Mouse (Mus musculus): ENCODE data around the gene Col18a1. TPM values are rescaled to one million over a fixed set of nuclear protein-coding genes. Genes with fewer than 3 reads are reported as not detected.

Col18a1 gene
- total RNA-seq, 1 experiment, result 414 TPM

DNA sequence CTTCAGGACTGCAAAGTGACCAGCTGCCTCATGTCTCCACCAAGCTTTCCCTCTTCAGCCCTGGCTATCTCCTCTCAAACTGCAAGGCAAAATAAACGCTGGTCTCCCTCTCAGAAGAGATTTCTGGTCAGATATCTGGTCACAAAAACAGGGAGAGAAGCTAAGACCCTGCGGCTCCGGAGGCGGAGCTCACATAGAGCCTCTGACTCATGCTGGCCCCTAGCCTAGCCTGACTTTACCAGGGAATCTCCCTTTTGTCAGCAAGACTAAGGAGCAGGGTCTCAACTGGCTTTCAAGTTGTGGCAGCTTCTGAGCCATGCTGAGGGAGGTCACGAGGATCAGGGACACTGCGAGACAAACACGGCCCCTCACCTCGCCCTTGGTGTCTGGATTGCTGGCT is 77.0 kb downstream of the Col18a1 start:
- Histone ChIP-seq H3K4me3 (ENCODE audit: insufficient read depth in 1 of 2, low read depth in 1 of 2, low read length in 2 of 2, poor library complexity in 1 of 2, severe bottlenecking in 1 of 2) (no peak overlapping the region), H3K36me3 (ENCODE audit: control insufficient read depth, insufficient read depth, low read length, poor library complexity, severe bottlenecking) (peaks cover 59% of the 10 kb centered on the region; the same call in 1 of the 2 replicates), H3K9me3 (ENCODE audit: control insufficient read depth, insufficient read depth, low read depth, low read length) (no peaks in the 10 kb centered on the region), H3K4me1 (ENCODE audit: control insufficient read depth in 2 of 2, insufficient read depth in 2 of 2, low read length in 2 of 2, poor library complexity in 1 of 2) (peaks cover 0 to 6% of the 10 kb centered on the region in 2 experiments; a peak in 1 of 4 replicates), H3K9ac (ENCODE audit: insufficient read depth, low read depth, low read length, poor library complexity, severe bottlenecking) (no peak overlapping the region), H3K27ac (ENCODE audit: insufficient read depth, low read depth, low read length, poor library complexity, severe bottlenecking) (no peak overlapping the region)
- no peak for TF ChIP-seq MAFK (IDR thresholded peaks at IDR 0.05; ENCODE audit: insufficient read depth, low read depth, low read length)
- TF ChIP-seq ZC3H11A (IDR thresholded peaks at IDR 0.05; ENCODE audit: borderline replicate concordance, low read depth, low read length), result no peak
- no peak for TF ChIP-seq HCFC1 (IDR thresholded peaks at IDR 0.05; ENCODE audit: borderline replicate concordance, insufficient read depth, low read length)
- TF ChIP-seq CHD2 (IDR thresholded peaks at IDR 0.05; ENCODE audit: low read depth, low read length), result no peak
- TF ChIP-seq ZNF384 (IDR thresholded peaks at IDR 0.05; ENCODE audit: low read depth, low read length), result no peak
- DNase-seq (ENCODE audit: low read depth, low spot score), result no peak
- in situ Hi-C loops (cut with MboI; ENCODE audit: low sequenced_read_pairs in 2 of 2, unreplicated experiment in 2 of 2), result no loop called here

DNA sequence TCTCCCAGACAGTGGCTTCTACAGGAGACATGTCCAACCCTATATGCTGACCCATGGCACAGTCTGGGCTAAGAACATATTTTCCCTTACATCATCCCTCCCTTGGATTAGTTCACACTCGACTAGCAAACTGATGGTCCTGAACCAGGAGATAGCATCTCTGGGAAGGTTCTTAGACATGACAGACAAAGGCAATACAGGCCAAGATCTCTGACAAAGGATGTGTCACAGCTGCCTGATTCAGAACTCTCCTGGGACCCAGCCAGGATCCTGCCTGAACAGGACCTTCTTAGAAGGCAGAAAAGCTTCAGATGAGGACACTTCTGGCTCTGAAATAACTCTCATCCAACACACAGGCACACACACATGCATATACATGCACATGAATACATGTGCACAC is 81.8 kb downstream of the Col18a1 start:
- no peak for TF ChIP-seq ZC3H11A (IDR thresholded peaks at IDR 0.05; ENCODE audit: borderline replicate concordance, low read depth, low read length)
- no peak for TF ChIP-seq HCFC1 (IDR thresholded peaks at IDR 0.05; ENCODE audit: borderline replicate concordance, insufficient read depth, low read length)
- no peak for TF ChIP-seq ZNF384 (IDR thresholded peaks at IDR 0.05; ENCODE audit: low read depth, low read length)
- TF ChIP-seq CHD2 (IDR thresholded peaks at IDR 0.05; ENCODE audit: low read depth, low read length), result no peak
- no peak for TF ChIP-seq MAFK (IDR thresholded peaks at IDR 0.05; ENCODE audit: insufficient read depth, low read depth, low read length)
- DNase-seq (ENCODE audit: low read depth, low spot score), result no peak
- Histone ChIP-seq H3K9ac (ENCODE audit: insufficient read depth, low read depth, low read length, poor library complexity, severe bottlenecking) (no peak overlapping the region), H3K4me1 (ENCODE audit: control insufficient read depth in 2 of 2, insufficient read depth in 2 of 2, low read length in 2 of 2, poor library complexity in 1 of 2) (peaks cover 0 to 2% of the 10 kb centered on the region in 2 experiments; a peak in 1 of 4 replicates), H3K27ac (ENCODE audit: insufficient read depth, low read depth, low read length, poor library complexity, severe bottlenecking) (no peak overlapping the region), H3K36me3 (ENCODE audit: control insufficient read depth, insufficient read depth, low read length, poor library complexity, severe bottlenecking) (peaks cover 63% of the 10 kb centered on the region), H3K9me3 (ENCODE audit: control insufficient read depth, insufficient read depth, low read depth, low read length) (no peaks in the 10 kb centered on the region), H3K4me3 (ENCODE audit: insufficient read depth in 1 of 2, low read depth in 1 of 2, low read length in 2 of 2, poor library complexity in 1 of 2, severe bottlenecking in 1 of 2) (no peak overlapping the region)
- in situ Hi-C loops (cut with MboI; ENCODE audit: low sequenced_read_pairs in 2 of 2, unreplicated experiment in 2 of 2), result no loop called here

DNA sequence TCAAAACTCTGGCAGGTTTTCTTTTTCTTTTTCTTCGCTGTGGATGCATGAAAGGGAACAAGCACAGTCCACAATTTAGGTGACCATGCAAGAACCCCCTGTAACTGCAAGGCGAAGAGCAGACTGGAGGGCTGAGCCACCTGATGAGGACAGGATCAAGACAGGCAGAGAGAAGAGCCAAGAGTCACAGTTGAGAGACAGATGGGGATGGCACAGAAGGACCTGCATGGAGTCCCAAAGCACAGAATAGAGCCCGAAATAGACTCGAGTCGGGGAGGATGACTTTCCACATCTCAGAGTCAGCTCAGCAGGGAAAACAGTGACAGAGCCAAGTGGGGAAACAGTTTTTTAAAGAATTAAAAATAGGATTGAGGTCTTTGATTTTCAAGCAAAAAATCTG is 83.4 kb downstream of the Col18a1 start:
- Histone ChIP-seq H3K9ac (ENCODE audit: insufficient read depth, low read depth, low read length, poor library complexity, severe bottlenecking) (no peak overlapping the region), H3K9me3 (ENCODE audit: control insufficient read depth, insufficient read depth, low read depth, low read length) (no peaks in the 10 kb centered on the region), H3K36me3 (ENCODE audit: control insufficient read depth, insufficient read depth, low read length, poor library complexity, severe bottlenecking) (peaks cover 68% of the 10 kb centered on the region), H3K4me1 (ENCODE audit: control insufficient read depth in 2 of 2, insufficient read depth in 2 of 2, low read length in 2 of 2, poor library complexity in 1 of 2) (no peaks in the 10 kb centered on the region; a peak in 1 of 4 replicates), H3K27ac (ENCODE audit: insufficient read depth, low read depth, low read length, poor library complexity, severe bottlenecking) (no peak overlapping the region), H3K4me3 (ENCODE audit: insufficient read depth in 1 of 2, low read depth in 1 of 2, low read length in 2 of 2, poor library complexity in 1 of 2, severe bottlenecking in 1 of 2) (no peak overlapping the region)
- in situ Hi-C loops (cut with MboI; ENCODE audit: low sequenced_read_pairs in 2 of 2, unreplicated experiment in 2 of 2), result no loop called here
- no peak for DNase-seq (ENCODE audit: low read depth, low spot score)
- no peak for TF ChIP-seq HCFC1 (IDR thresholded peaks at IDR 0.05; ENCODE audit: borderline replicate concordance, insufficient read depth, low read length)
- no peak for TF ChIP-seq ZNF384 (IDR thresholded peaks at IDR 0.05; ENCODE audit: low read depth, low read length)
- no peak for TF ChIP-seq MAFK (IDR thresholded peaks at IDR 0.05; ENCODE audit: insufficient read depth, low read depth, low read length)
- no peak for TF ChIP-seq ZC3H11A (IDR thresholded peaks at IDR 0.05; ENCODE audit: borderline replicate concordance, low read depth, low read length)
- TF ChIP-seq CHD2 (IDR thresholded peaks at IDR 0.05; ENCODE audit: low read depth, low read length), result no peak

DNA sequence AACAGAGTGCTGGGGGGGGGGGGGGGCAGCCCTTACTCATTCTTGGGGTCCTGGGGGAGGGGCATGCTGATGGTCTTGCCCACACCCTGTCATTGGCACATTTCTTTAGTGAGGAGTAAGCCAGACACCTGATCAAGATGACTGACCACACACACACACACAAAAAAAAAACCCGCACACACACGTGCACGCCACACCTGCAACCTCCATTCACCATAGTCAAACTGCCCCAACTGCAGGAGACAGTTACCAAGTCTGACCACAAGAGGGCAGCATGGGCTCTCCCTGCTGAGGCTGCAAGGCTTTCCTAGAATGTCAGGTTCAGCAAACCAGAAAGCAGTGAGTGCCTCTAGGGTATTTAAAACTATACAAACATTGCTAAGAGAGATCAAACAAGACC is 83.9 kb downstream of the Col18a1 start:
- H3K9ac ChIP-seq (ENCODE audit: insufficient read depth, low read depth, low read length, poor library complexity, severe bottlenecking), result no peak overlapping the region
- in situ Hi-C loops (cut with MboI; ENCODE audit: low sequenced_read_pairs in 2 of 2, unreplicated experiment in 2 of 2), result no loop called here
- DNase-seq (ENCODE audit: low read depth, low spot score), result peak; percentile 74
- peak; percentile 88 for TF ChIP-seq ZC3H11A (IDR thresholded peaks at IDR 0.05; ENCODE audit: borderline replicate concordance, low read depth, low read length)
- peak; percentile 55; the same call in 1 of the 2 replicates for TF ChIP-seq ZNF384 (IDR thresholded peaks at IDR 0.05; ENCODE audit: low read depth, low read length)
- no peak for TF ChIP-seq CHD2 (IDR thresholded peaks at IDR 0.05; ENCODE audit: low read depth, low read length)
- 0 out of 2 replicates have a peak, but pooled peaks have one; percentile 53 for TF ChIP-seq MAFK (IDR thresholded peaks at IDR 0.05; ENCODE audit: insufficient read depth, low read depth, low read length)
- no peak for TF ChIP-seq HCFC1 (IDR thresholded peaks at IDR 0.05; ENCODE audit: borderline replicate concordance, insufficient read depth, low read length)
- H3K4me1 ChIP-seq (ENCODE audit: control insufficient read depth in 2 of 2, insufficient read depth in 2 of 2, low read length in 2 of 2, poor library complexity in 1 of 2), result no peaks in the 10 kb centered on the region; a peak in 1 of 4 replicates
- H3K36me3 ChIP-seq (ENCODE audit: control insufficient read depth, insufficient read depth, low read length, poor library complexity, severe bottlenecking), result peaks cover 68% of the 10 kb centered on the region
- no peak overlapping the region for H3K4me3 ChIP-seq (ENCODE audit: insufficient read depth in 1 of 2, low read depth in 1 of 2, low read length in 2 of 2, poor library complexity in 1 of 2, severe bottlenecking in 1 of 2)
- H3K27ac ChIP-seq (ENCODE audit: insufficient read depth, low read depth, low read length, poor library complexity, severe bottlenecking), result no peak overlapping the region
- no peaks in the 10 kb centered on the region for H3K9me3 ChIP-seq (ENCODE audit: control insufficient read depth, insufficient read depth, low read depth, low read length)

Measured in ES-E14 (cell line).